Mouse (Mus musculus): ENCODE data around the gene Ndufa5. TPM values are rescaled to one million over a fixed set of nuclear protein-coding genes. Genes with fewer than 3 reads are reported as not detected.

Gene Ndufa5
- polyA plus RNA-seq, 1 experiment from 2014 or later = 397 TPM

- H3K9ac ChIP-seq = no peak overlapping the region
- no peaks in the 10 kb centered on the region for H3K27me3 ChIP-seq (replicated peaks)
- H3K4me3 ChIP-seq (replicated peaks) = no peak overlapping the region
- 81% methylated on average over 2 of the region's 2 CpGs for WGBS
- no peaks in the 10 kb centered on the region for H3K36me3 ChIP-seq
- H3K9me3 ChIP-seq = no peaks in the 10 kb centered on the region
- 0 out of 2 replicates have a peak, but pooled peaks cover 4% of the 10 kb centered on the region for H3K4me1 ChIP-seq (replicated peaks)
- no peak overlapping the region for H3K4me2 ChIP-seq (replicated peaks)
- H3K27ac ChIP-seq = no peak overlapping the region
- no peak for ATAC-seq
These were observed 22.0 kb upstream of the Ndufa5 start for GRCm38 (mm10) chr6:24549801-24550200.

DNA sequence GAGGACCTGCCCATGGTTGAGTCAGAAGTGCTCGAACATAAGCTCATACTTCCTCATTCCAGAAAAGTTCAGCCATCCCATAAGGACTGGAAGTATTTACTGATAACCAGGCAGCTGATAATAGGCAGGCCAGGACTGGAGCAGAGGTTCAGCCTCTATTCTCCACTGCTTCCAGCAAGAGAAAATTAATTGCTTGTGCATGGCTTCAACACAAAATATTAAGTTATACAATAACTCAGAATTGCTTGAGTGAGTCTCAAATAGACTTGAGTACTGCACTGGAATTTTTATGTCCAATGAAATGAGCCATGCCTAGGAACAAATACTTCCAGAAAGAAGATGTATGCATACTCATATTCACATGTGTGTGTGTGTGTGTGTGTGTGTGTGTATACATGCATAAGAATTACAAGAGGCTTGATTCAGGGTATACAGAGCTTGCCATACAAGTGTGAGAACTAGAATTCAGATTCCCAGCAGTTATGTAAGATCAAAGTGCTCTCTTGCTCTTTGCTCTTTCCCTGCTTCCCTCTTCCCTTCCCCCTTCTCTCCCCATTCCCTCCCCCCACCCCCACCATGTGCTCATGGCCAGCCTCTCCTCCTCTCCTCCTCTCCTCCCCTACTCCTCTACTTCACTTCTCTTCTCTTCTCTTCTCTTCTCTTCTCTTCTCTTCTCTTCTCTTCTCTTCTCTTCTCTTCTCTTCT, 19.1 kb upstream of the Ndufa5 start:
- Histone ChIP-seq H3K9me3 (no peaks in the 10 kb centered on the region), H3K27me3 (replicated peaks) (no peaks in the 10 kb centered on the region), H3K4me1 (replicated peaks) (0 out of 2 replicates have a peak, but pooled peaks cover 4% of the 10 kb centered on the region), H3K4me2 (replicated peaks) (no peak overlapping the region), H3K4me3 (replicated peaks) (no peak overlapping the region), H3K27ac (no peak overlapping the region), H3K36me3 (no peaks in the 10 kb centered on the region), H3K9ac (no peak overlapping the region)
- 33% methylated on average over 1 of the region's 1 CpGs for WGBS
- peak; percentile 96 for ATAC-seq

DNA sequence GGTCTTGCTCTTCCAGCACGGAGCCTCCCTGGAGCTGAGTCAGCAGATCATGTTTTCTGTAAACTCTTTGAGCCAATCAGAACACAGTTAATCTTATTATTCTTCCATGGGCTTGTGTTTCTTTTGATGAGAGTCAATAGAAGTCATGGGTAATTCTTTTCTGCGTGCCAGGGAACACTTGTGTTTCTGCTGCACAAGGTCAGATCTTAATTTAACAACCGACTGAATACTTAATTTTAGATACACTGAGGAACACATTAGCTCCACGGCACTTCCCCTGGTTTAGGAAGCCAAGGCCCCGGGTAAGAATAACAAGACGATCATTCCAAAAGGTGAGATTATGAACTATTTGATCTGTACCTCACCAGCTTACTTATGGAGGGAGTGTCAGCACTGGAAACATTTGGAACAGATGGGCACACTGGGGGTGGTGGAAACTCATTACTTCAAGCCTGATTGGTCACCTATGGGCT, 15.3 kb upstream of the Ndufa5 start:
- H3K9ac ChIP-seq = no peak overlapping the region
- 0 out of 2 replicates have a peak, but pooled peaks cover 4% of the 10 kb centered on the region for H3K4me1 ChIP-seq (replicated peaks)
- no peak for ATAC-seq
- no peaks in the 10 kb centered on the region for H3K9me3 ChIP-seq
- no peak overlapping the region for H3K4me2 ChIP-seq (replicated peaks)
- H3K4me3 ChIP-seq (replicated peaks) = no peak overlapping the region
- H3K27ac ChIP-seq = no peak overlapping the region
- H3K36me3 ChIP-seq = no peaks in the 10 kb centered on the region
- no peaks in the 10 kb centered on the region for H3K27me3 ChIP-seq (replicated peaks)
- 75% methylated on average over 6 of the region's 6 CpGs for WGBS

DNA sequence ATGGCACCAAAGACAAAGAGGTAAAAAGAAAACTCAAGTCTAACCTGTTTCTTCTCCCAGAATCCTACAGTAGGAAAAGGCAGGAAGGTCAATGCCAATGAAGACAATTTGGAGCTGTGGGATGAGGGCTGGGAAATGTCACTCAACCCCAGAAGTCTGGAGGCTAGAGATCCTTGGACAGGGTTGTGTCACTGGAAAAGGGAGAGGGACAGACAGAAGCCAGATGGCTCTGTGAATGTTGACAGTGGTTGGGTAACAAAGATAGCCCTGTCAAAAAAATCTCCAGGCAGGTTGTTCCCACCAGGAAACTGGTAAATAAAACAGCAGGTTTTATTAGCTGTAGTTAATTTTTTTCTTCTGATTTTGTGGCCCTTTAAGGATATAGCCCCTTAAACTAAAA, 14.6 kb upstream of the Ndufa5 start:
- ATAC-seq = no peak
- Histone ChIP-seq H3K4me3 (replicated peaks) (no peak overlapping the region), H3K4me2 (replicated peaks) (no peak overlapping the region), H3K27me3 (replicated peaks) (no peaks in the 10 kb centered on the region), H3K36me3 (no peaks in the 10 kb centered on the region), H3K27ac (no peak overlapping the region), H3K9ac (no peak overlapping the region), H3K4me1 (replicated peaks) (0 out of 2 replicates have a peak, but pooled peaks cover 4% of the 10 kb centered on the region), H3K9me3 (no peaks in the 10 kb centered on the region)

- Histone ChIP-seq H3K36me3 (no peaks in the 10 kb centered on the region), H3K4me3 (replicated peaks) (no peak overlapping the region), H3K9me3 (no peaks in the 10 kb centered on the region), H3K4me1 (replicated peaks) (no peaks in the 10 kb centered on the region), H3K4me2 (replicated peaks) (no peak overlapping the region), H3K9ac (no peak overlapping the region), H3K27me3 (replicated peaks) (no peaks in the 10 kb centered on the region), H3K27ac (no peak overlapping the region)
- 68% methylated on average over 4 of the region's 4 CpGs for WGBS
- ATAC-seq = no peak
These were observed 12.3 kb upstream of the Ndufa5 start for GRCm38 (mm10) chr6:24540106-24540505.

- Histone ChIP-seq H3K9me3 (no peaks in the 10 kb centered on the region), H3K4me3 (replicated peaks) (no peak overlapping the region), H3K4me1 (replicated peaks) (no peaks in the 10 kb centered on the region), H3K36me3 (no peaks in the 10 kb centered on the region), H3K9ac (no peak overlapping the region), H3K27ac (no peak overlapping the region), H3K27me3 (replicated peaks) (no peaks in the 10 kb centered on the region), H3K4me2 (replicated peaks) (no peak overlapping the region)
- 83% methylated on average over 3 of the region's 3 CpGs for WGBS
- no peak for ATAC-seq
These were observed 10.6 kb upstream of the Ndufa5 start for GRCm38 (mm10) chr6:24538435-24538834.

DNA sequence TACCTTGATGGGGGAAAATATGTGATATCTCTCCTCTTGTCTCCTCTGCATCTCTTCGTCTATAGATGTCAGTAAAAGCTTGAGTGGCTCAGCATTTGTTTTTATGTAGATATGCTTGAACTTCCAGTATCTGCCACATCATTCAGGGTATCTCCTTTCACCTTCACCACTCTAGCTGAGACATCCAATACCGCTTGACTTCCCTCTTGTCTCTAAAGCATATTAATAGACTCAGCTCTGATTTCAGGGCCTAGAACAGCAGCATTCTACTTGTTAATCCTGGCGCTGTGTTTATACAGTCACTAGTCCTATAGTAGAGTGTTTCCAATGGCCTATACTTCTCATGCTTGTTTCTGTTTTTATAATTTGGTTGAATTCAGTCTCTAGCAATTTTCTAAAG, 5.0 kb upstream of the Ndufa5 start:
- WGBS = 82% methylated on average over 3 of the region's 3 CpGs
- H3K4me2 ChIP-seq (replicated peaks) = no peak overlapping the region

DNA sequence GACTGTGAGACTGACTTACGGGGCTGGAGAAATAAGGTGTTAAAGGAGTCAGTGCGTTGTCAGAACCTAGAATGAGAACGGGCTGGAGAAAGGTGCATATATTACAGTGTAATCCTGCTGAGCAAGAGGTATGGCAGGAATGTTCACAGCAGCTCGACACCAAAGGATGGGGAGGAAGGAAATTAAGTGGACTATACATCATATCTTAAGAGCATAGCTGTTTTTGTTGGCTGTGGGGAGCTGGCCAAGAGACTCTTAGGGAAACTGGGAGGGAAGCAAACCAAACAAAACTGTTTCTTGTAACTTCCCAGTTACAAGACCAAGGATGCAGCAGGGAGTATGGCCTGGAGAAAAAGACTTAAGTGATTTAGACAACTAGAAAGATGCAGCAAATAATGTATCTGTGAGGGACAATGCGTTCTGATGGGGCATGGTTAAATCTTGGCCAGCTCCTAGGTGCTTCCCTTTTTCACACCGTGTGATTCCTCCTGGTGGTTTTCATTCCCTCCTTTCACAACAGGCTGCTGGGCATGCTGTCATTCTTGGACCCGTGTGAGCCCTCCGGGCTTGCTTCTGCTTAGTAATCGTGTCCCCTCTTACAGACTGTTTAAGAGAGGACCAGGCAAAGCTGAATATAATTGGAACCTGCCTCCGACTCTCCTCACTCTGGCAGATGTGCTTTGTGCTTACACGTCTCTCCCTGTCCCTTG, 3.1 kb upstream of the Ndufa5 start:
- H3K9me3 ChIP-seq = no peaks in the 10 kb centered on the region
- H3K4me1 ChIP-seq (replicated peaks) = no peaks in the 10 kb centered on the region; the same call in 1 of the 2 replicates
- no peak for ATAC-seq
- WGBS = 49% methylated on average over 11 of the region's 11 CpGs
- H3K4me3 ChIP-seq (replicated peaks) = no peak overlapping the region; the same call in 1 of the 2 replicates
- peak overlapping the region; percentile 35 for H3K4me2 ChIP-seq (replicated peaks)
- no peak overlapping the region for H3K27ac ChIP-seq
- no peak overlapping the region for H3K9ac ChIP-seq
- no peaks in the 10 kb centered on the region for H3K36me3 ChIP-seq
- no peaks in the 10 kb centered on the region for H3K27me3 ChIP-seq (replicated peaks)

More for the DNA sequence above, 5.0 kb upstream of the Ndufa5 start:
- H3K27ac ChIP-seq = no peak overlapping the region
- no peak overlapping the region for H3K4me3 ChIP-seq (replicated peaks)
- H3K9me3 ChIP-seq = no peaks in the 10 kb centered on the region
- no peak for ATAC-seq
- no peaks in the 10 kb centered on the region for H3K27me3 ChIP-seq (replicated peaks)
- H3K9ac ChIP-seq = no peak overlapping the region
- H3K36me3 ChIP-seq = no peaks in the 10 kb centered on the region
- no peaks in the 10 kb centered on the region for H3K4me1 ChIP-seq (replicated peaks)

DNA sequence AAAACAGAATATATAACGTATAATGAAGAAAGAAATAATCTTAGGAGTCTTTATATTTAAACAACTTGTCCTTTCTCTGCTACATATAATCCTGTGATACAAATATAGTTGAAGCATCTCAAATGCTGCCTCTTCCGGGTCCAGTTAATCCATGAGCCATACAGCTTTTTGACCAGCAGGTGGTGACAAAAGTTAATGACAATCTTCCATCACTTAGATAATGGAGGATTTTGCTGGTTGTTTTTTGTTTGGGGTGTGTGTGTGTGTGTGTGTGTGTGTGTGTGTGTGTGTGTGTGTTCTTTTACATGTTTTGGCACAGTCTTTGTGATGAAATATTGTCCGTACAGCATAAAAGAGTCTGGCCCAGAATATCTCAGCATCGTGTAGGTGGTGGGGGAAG, 2.4 kb upstream of the Ndufa5 start:
- Histone ChIP-seq H3K4me3 (replicated peaks) (no peak overlapping the region; the same call in 1 of the 2 replicates), H3K4me2 (replicated peaks) (peak overlapping the region; percentile 35), H3K9ac (no peak overlapping the region), H3K4me1 (replicated peaks) (no peaks in the 10 kb centered on the region; the same call in 1 of the 2 replicates), H3K27me3 (replicated peaks) (no peaks in the 10 kb centered on the region), H3K36me3 (no peaks in the 10 kb centered on the region), H3K9me3 (no peaks in the 10 kb centered on the region), H3K27ac (no peak overlapping the region)
- 20% methylated on average over 4 of the region's 4 CpGs for WGBS
- no peak for ATAC-seq

GRCm38 (mm10) chr6:24528064-24528243, 141 bp upstream of the Ndufa5 start, which contains the start of gene Asb15:
Gene Asb15 (plus strand): TSS chr6:24528144.
- 43% methylated on average over 2 of the region's 2 CpGs for WGBS
- Histone ChIP-seq H3K4me1 (replicated peaks) (no peaks in the 10 kb centered on the region; the same call in 1 of the 2 replicates), H3K27me3 (replicated peaks) (no peaks in the 10 kb centered on the region), H3K4me2 (replicated peaks) (peak within 1 kb of the TSS; percentile 68), H3K9me3 (no peaks in the 10 kb centered on the region), H3K9ac (peak within 1 kb of the TSS; percentile 74), H3K27ac (peak within 1 kb of the TSS; percentile 59), H3K4me3 (replicated peaks) (peak within 1 kb of the TSS; percentile 70), H3K36me3 (no peaks in the 10 kb centered on the region)
- no peak for ATAC-seq

DNA sequence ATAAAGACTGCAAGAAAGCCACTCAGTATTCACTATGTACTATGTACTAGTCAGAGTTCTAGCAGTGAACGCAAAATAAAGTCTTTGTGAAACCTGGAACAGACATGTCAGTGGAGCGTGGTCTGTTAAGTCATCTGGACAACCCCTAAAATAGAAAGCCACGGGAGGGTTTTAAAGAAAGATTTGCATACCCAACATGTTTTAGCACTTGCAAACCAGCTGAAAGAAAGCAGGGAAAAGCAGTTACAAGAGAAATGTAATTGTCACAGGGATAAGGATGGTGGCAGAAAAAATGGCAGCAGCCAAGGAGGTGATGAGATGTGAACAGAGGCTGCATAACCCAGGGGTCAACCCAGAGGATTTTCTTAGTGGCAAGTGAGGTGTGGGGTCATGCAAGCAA, 2.1 kb downstream of the Ndufa5 start:
- Histone ChIP-seq H3K4me3 (replicated peaks) (no peak overlapping the region), H3K27ac (no peak overlapping the region), H3K36me3 (0 out of 2 replicates have a peak, but pooled peaks cover 4% of the 10 kb centered on the region), H3K9ac (no peak overlapping the region), H3K27me3 (replicated peaks) (no peaks in the 10 kb centered on the region), H3K4me1 (replicated peaks) (no peaks in the 10 kb centered on the region; the same call in 1 of the 2 replicates), H3K9me3 (no peaks in the 10 kb centered on the region), H3K4me2 (replicated peaks) (no peak overlapping the region)
- 93% methylated on average over 3 of the region's 3 CpGs for WGBS
- no peak for ATAC-seq

DNA sequence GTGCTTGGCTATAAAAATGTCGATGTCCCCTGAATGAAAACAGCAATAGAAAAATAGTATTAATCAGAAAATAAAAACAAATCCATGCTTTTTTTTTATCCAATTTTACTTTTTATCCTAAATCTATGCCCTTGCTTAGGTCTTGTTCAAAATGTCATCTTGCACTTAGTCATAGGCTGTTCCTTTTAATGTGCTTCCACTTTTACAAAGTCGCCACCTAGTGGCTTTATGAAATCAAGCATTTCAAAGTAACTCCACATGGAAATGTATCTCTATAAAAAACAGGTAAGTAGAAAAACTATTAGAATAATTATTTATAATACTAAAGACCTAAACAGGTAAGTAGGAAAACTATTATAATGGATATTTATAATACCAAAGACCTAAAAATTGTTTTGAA, 11.6 kb downstream of the Ndufa5 start:
- no peaks in the 10 kb centered on the region for H3K27me3 ChIP-seq (replicated peaks)
- H3K36me3 ChIP-seq = 0 out of 2 replicates have a peak, but pooled peaks cover 7% of the 10 kb centered on the region
- no peak overlapping the region for H3K9ac ChIP-seq
- 0 out of 2 replicates have a peak, but pooled peaks cover 3% of the 10 kb centered on the region for H3K4me1 ChIP-seq (replicated peaks)
- H3K27ac ChIP-seq = no peak overlapping the region
- 44% methylated on average over 2 of the region's 2 CpGs for WGBS
- H3K4me3 ChIP-seq (replicated peaks) = no peak overlapping the region
- no peaks in the 10 kb centered on the region for H3K9me3 ChIP-seq
- ATAC-seq = peak; percentile 49; the same call in 1 of the 2 replicates
- no peak overlapping the region for H3K4me2 ChIP-seq (replicated peaks)
